Mouse (Mus musculus) CH12.LX (cell line): ENCODE measurements around the gene P2rx7. TPM values are rescaled to one million over a fixed set of nuclear protein-coding genes. Genes with fewer than 3 reads are reported as not detected.

Experiments used
- DNase-seq: peaks from one replicate; pipeline ENCODE4 v3.0.0-alpha.2; 2013; ENCODE audit errors: extremely low read depth
- H3K27ac ChIP-seq: 2 replicates; pipeline ENCODE4 v1.5.1; 2012; ENCODE audit warnings: low read depth, mild to moderate bottlenecking, control low read depth, moderate library complexity; ENCODE audit not compliant: insufficient read depth
- H3K27me3 ChIP-seq: replicated peaks from 2 replicates; pipeline ENCODE3; 2012; ENCODE audit warnings: inconsistent platforms
- H3K36me3 ChIP-seq, 2 experiments: replicated peaks in 1 of 2; 2 replicates each; pipeline versions ENCODE3 to v1.6.1; 2012; ENCODE audit warnings: inconsistent platforms in 1 of 2, low read length in 1 of 2, mild to moderate bottlenecking in 1 of 2, mixed read lengths in 1 of 2, moderate library complexity in 1 of 2; ENCODE audit not compliant: control insufficient read depth in 1 of 2, insufficient read depth in 1 of 2
- H3K4me1 ChIP-seq, 2 experiments: 2 replicates each; pipeline ENCODE4 v1.6.1; 2012; ENCODE audit warnings: inconsistent platforms in 1 of 2, moderate library complexity in 1 of 2; ENCODE audit not compliant: insufficient read depth in 2 of 2, control insufficient read depth in 1 of 2
- H3K4me2 ChIP-seq: 2 replicates; pipeline ENCODE4 v1.6.1; 2012; ENCODE audit warnings: low read depth, mild to moderate bottlenecking, control low read depth; ENCODE audit not compliant: poor library complexity, insufficient read depth, severe bottlenecking
- H3K4me3 ChIP-seq, 3 experiments: fragments of 150-350 bp in 1 of 3; sonication (generic) in 1 of 3; replicated peaks in 1 of 3; 2 replicates each; pipeline versions ENCODE3 to v1.5.1; 2011 to 2012; ENCODE audit warnings: low read depth in 2 of 3, low read length in 2 of 3, mild to moderate bottlenecking in 2 of 3, moderate library complexity in 2 of 3, control low read depth in 1 of 3, improper control_type of control experiment in 1 of 3, inconsistent platforms in 1 of 3, mixed read lengths in 1 of 3; ENCODE audit not compliant: poor library complexity in 1 of 3
- H3K79me2 ChIP-seq: replicated peaks from 2 replicates; pipeline ENCODE4 v1.6.1; 2012; ENCODE audit warnings: mild to moderate bottlenecking, moderate library complexity; ENCODE audit not compliant: control insufficient read depth, poor library complexity, insufficient read depth, severe bottlenecking; ENCODE audit errors: extremely low read depth
- H3K9ac ChIP-seq: 2 replicates; pipeline ENCODE4 v1.6.1; 2012; ENCODE audit warnings: low read depth, mild to moderate bottlenecking, control low read depth, moderate library complexity; ENCODE audit not compliant: insufficient read depth
- H3K9me3 ChIP-seq: replicated peaks from 2 replicates; pipeline ENCODE3; 2012; ENCODE audit warnings: low read length, inconsistent platforms, mixed read lengths
- BHLHE40 ChIP-seq: IDR thresholded peaks from 2 replicates; pipeline ENCODE4 v1.6.1; 2011; ENCODE audit warnings: mild to moderate bottlenecking, low read depth, low read length, improper control_type of control experiment
- CTCF ChIP-seq, 2 experiments: IDR thresholded peaks in 1 of 2; conservative IDR thresholded peaks in 1 of 2; 2 replicates each; pipeline ENCODE4 v1.5.1; 2011 to 2012; ENCODE audit warnings: low read depth in 2 of 2, low read length in 2 of 2, improper control_type of control experiment in 1 of 2, inconsistent platforms in 1 of 2, mild to moderate bottlenecking in 1 of 2, moderate library complexity in 1 of 2
- ETS1 ChIP-seq: conservative IDR thresholded peaks from 2 replicates; pipeline ENCODE4 v1.6.1; 2012; ENCODE audit warnings: low read depth, mild to moderate bottlenecking, inconsistent platforms, low read length, improper control_type of control experiment, moderate library complexity
- JUND ChIP-seq: conservative IDR thresholded peaks from 2 replicates; pipeline ENCODE4 v1.6.1; 2011; ENCODE audit warnings: low read depth, low read length, improper control_type of control experiment
- MAFK ChIP-seq: IDR thresholded peaks from 2 replicates; pipeline ENCODE4 v1.6.1; 2011; ENCODE audit warnings: low read length, improper control_type of control experiment; ENCODE audit not compliant: insufficient replicate concordance
- MEF2A ChIP-seq: IDR thresholded peaks from 2 replicates; pipeline ENCODE4 v1.6.1; 2014; ENCODE audit warnings: low read depth, mild to moderate bottlenecking, inconsistent platforms, low read length, improper control_type of control experiment, borderline replicate concordance
- MYC ChIP-seq: IDR thresholded peaks from 2 replicates; pipeline ENCODE4 v1.6.1; 2011; ENCODE audit warnings: low read depth, mild to moderate bottlenecking, improper control_type of control experiment, low read length
- NRF1 ChIP-seq: IDR thresholded peaks from 2 replicates; pipeline ENCODE4 v1.6.1; 2014; ENCODE audit warnings: low read depth, mild to moderate bottlenecking, inconsistent platforms, low read length, improper control_type of control experiment, moderate library complexity
- RAD21 ChIP-seq: IDR thresholded peaks from 2 replicates; pipeline ENCODE4 v1.6.1; 2011; ENCODE audit warnings: low read depth, mild to moderate bottlenecking, low read length, improper control_type of control experiment, moderate library complexity
- SMC3 ChIP-seq: IDR thresholded peaks from 2 replicates; pipeline ENCODE4 v1.6.1; 2011; ENCODE audit warnings: low read depth, low read length, improper control_type of control experiment
- TCF12 ChIP-seq: IDR thresholded peaks from 2 replicates; pipeline ENCODE4 v1.6.1; 2014; ENCODE audit warnings: low read depth, mild to moderate bottlenecking, inconsistent platforms, low read length, improper control_type of control experiment
- USF1 ChIP-seq: IDR thresholded peaks from 2 replicates; pipeline ENCODE4 v1.6.1; 2014; ENCODE audit warnings: low read depth, mild to moderate bottlenecking, inconsistent platforms, low read length, improper control_type of control experiment
- USF2 ChIP-seq: conservative IDR thresholded peaks from 2 replicates; pipeline ENCODE4 v1.6.1; 2011; ENCODE audit warnings: low read depth, low read length, improper control_type of control experiment
- ZC3H11A ChIP-seq: IDR thresholded peaks from 2 replicates; pipeline ENCODE4 v1.6.1; 2012; ENCODE audit warnings: low read depth, mild to moderate bottlenecking, inconsistent platforms, low read length, improper control_type of control experiment
- ZNF384 ChIP-seq: IDR thresholded peaks from 2 replicates; pipeline ENCODE4 v1.6.1; 2012; ENCODE audit warnings: low read depth, low read length, improper control_type of control experiment, inconsistent platforms
- dilution Hi-C: fragments of 300-500 bp; cut with MboI; formaldehyde crosslinking; loops from 2 replicates; pipeline ENCODE4 v1.14.3; 2020; ENCODE audit warnings: low sequenced_read_pairs; ENCODE audit not compliant: extremely low pct_unique_long_range_greater_than_20kb, extremely low pct_ligation_motif_present
- in situ Hi-C: fragments of 300-500 bp; cut with MboI; formaldehyde crosslinking; loops from 3 replicates; pipeline ENCODE4 v1.14.3; 2019; ENCODE audit warnings: low sequenced_read_pairs, low pct_ligation_motif_present, low pct_unique_long_range_greater_than_20kb, mixed read lengths
- polyA plus RNA-seq: library from polyadenylated mRNA; unstranded; fragments of >175 nt; gene quantifications from 2 replicates; pipeline ENCODE4 v1.2.1, GENCODE M21; 2012; ENCODE audit warnings: low read depth; ENCODE audit not compliant: insufficient read length
- total RNA-seq, 2 experiments: library from RNA; depleted of rRNA; stranded (reverse); fragments of 300-350 nt in 1 of 2; fragments of >200 nt in 1 of 2; gene quantifications; 2 replicates each; pipeline ENCODE4 v1.2.3; 2012 to 2014

P2rx7 gene
- total and polyA plus RNA-seq, 3 experiments, result 0.59 to 1.5 (median 1.5) TPM

- no peaks in the 10 kb centered on the region for H3K9me3 ChIP-seq
- H3K4me2 ChIP-seq, result no peak overlapping the region
- DNase-seq, result peak; percentile 87
- dilution Hi-C loops (no loop called here), in situ Hi-C loops (loop anchor here (25.0 kb wide), 1 partner anchor 490 kb away; the partner anchor contains the start of gene Ccdc63)
- no peaks in the 10 kb centered on the region for H3K36me3 ChIP-seq
- H3K27ac ChIP-seq, result no peak overlapping the region
- peaks cover 2 to 6% of the 10 kb centered on the region in 2 experiments; a peak in 1 of 4 replicates for H3K4me1 ChIP-seq
- H3K27me3 ChIP-seq, result no peaks in the 10 kb centered on the region
- H3K4me3 ChIP-seq, result no peak overlapping the region
- no peak overlapping the region for H3K9ac ChIP-seq
- no peak for TF ChIP-seq TCF12
- TF ChIP-seq SMC3, result peak; percentile 91
- TF ChIP-seq ZC3H11A, result peak; percentile 58
- peak; percentile 6; the same call in 1 of the 2 replicates for TF ChIP-seq MEF2A
- peak; percentile 36; the same call in 1 of the 2 replicates for TF ChIP-seq MYC
- no peak for TF ChIP-seq NRF1
- TF ChIP-seq RAD21, result peak; percentile 97
- TF ChIP-seq USF2, result no peak
- TF ChIP-seq CTCF (conservative IDR thresholded peaks at IDR 0.05 in 1 of 2, IDR thresholded peaks at IDR 0.05 in 1 of 2; ENCODE audit: low read depth in 2 of 2, low read length in 2 of 2), result peak; percentile 87 to 96
- H3K79me2 ChIP-seq, result no peaks in the 10 kb centered on the region
Observed at GRCm38 (mm10) chr5:122627243-122627642, 16.5 kb upstream of the P2rx7 start.

DNA sequence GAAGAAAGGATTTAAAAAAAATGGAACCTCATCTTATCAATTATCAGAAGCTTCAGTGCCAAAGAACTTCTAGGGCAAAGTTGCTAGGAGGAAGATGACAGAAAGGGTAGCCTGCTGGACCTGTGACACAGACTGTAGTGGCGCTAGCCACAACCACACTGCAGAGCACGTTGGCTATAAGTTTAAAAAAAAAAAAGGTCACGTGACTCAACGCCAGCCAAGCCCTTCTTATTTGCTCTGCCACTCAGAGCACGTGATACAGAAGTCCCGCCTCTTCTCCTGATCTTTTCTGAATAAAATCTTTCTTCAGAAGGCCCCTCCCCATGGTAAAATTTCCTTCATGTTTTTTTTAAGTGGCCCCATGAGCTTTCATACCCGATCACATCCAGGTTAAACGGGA lies 8.5 kb upstream of the P2rx7 start:
- Histone ChIP-seq H3K79me2 (no peaks in the 10 kb centered on the region), H3K9me3 (no peaks in the 10 kb centered on the region), H3K27me3 (no peaks in the 10 kb centered on the region), H3K4me2 (no peak overlapping the region), H3K4me1 (peaks cover 8 to 16% of the 10 kb centered on the region in 2 experiments), H3K9ac (no peak overlapping the region), H3K36me3 (no peaks in the 10 kb centered on the region), H3K27ac (no peak overlapping the region), H3K4me3 (no peak overlapping the region)
- dilution Hi-C loops, result no loop called here
- in situ Hi-C loops, result loop anchor here (25.0 kb wide), 1 partner anchor 498 kb away; the partner anchor contains the start of gene Ccdc63
- TF ChIP-seq JUND (no peak), BHLHE40 (peak; percentile 49), USF2 (peak; percentile 78), MEF2A (no peak), ETS1 (no peak), MAFK (no peak), ZNF384 (peak; percentile 60), USF1 (peak; percentile 74)
- TF ChIP-seq, all 38 proteins: peak for 4
- DNase-seq, result no peak
